Mouse (Mus musculus): Measurements from ENCODE around the gene Lrp4. TPM values are rescaled to one million over a fixed set of nuclear protein-coding genes. Genes with fewer than 3 reads are reported as not detected.

Lrp4 gene
- polyA plus RNA-seq, 1 experiment from 2014 or later = 4.9 TPM

- no peak for ATAC-seq (ENCODE audit: insufficient number of reproducible peaks, low FRiP score)
- Histone ChIP-seq H3K4me2 (peak overlapping the region; percentile 50), H3K9me3 (replicated peaks) (0 out of 2 replicates have a peak, but pooled peaks cover 3% of the 10 kb centered on the region), H3K27me3 (replicated peaks) (no peaks in the 10 kb centered on the region), H3K4me3 (no peak overlapping the region), H3K27ac (ENCODE audit: poor library complexity, severe bottlenecking) (peak overlapping the region; percentile 78; the same call in 1 of the 2 replicates), H3K36me3 (no peaks in the 10 kb centered on the region), H3K9ac (no peak overlapping the region), H3K4me1 (replicated peaks) (peaks cover 43% of the 10 kb centered on the region)
- WGBS = 12% methylated on average over 2 of the region's 2 CpGs
Observed at GRCm38 (mm10) chr2:91462196-91462595, 4.9 kb downstream of the Lrp4 start.

DNA sequence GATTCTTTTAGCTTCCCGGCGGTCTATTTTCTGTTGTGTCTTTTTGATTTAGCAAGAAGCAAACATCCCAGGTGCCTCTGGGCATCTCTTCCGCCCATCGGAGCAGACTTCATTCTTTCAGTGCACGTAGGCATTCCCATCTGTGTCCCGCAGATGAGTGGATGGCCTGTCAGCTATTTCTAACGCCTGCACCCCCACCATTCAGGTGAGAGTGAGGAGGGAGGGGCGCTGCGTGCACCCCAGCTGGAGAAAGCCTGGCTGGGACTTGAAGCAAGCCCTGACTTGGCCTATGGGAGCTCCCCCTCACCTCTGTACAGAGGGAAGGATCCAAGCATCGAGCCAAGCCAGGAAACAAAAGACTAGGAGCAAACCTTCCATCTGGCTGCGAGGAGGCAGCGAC, 5.4 kb downstream of the Lrp4 start:
- Histone ChIP-seq H3K27ac (ENCODE audit: poor library complexity, severe bottlenecking) (no peak overlapping the region), H3K27me3 (replicated peaks) (no peaks in the 10 kb centered on the region), H3K4me3 (0 out of 2 replicates have a peak overlapping the region, but pooled peaks have one; percentile 8), H3K9ac (peak overlapping the region; percentile 49; the same call in 1 of the 2 replicates), H3K36me3 (no peaks in the 10 kb centered on the region), H3K9me3 (replicated peaks) (0 out of 2 replicates have a peak, but pooled peaks cover 3% of the 10 kb centered on the region), H3K4me2 (peak overlapping the region; percentile 50), H3K4me1 (replicated peaks) (peaks cover 48% of the 10 kb centered on the region)
- 20% methylated on average over 12 of the region's 12 CpGs for WGBS
- no peak for ATAC-seq (ENCODE audit: insufficient number of reproducible peaks, low FRiP score)

- no peaks in the 10 kb centered on the region for H3K27me3 ChIP-seq (replicated peaks)
- 76% methylated on average over 3 of the region's 3 CpGs for WGBS
- H3K4me2 ChIP-seq = no peak overlapping the region
- peaks cover 46% of the 10 kb centered on the region for H3K4me1 ChIP-seq (replicated peaks)
- no peak overlapping the region for H3K4me3 ChIP-seq
- H3K27ac ChIP-seq (ENCODE audit: poor library complexity, severe bottlenecking) = no peak overlapping the region
- no peak for ATAC-seq (ENCODE audit: insufficient number of reproducible peaks, low FRiP score)
- no peak overlapping the region for H3K9ac ChIP-seq
- H3K36me3 ChIP-seq = no peaks in the 10 kb centered on the region
- no peaks in the 10 kb centered on the region for H3K9me3 ChIP-seq (replicated peaks)
Observed at GRCm38 (mm10) chr2:91465934-91466333, 8.6 kb downstream of the Lrp4 start.

- no peak overlapping the region for H3K4me2 ChIP-seq
- peaks cover 30% of the 10 kb centered on the region for H3K4me1 ChIP-seq (replicated peaks)
- H3K27me3 ChIP-seq (replicated peaks) = no peaks in the 10 kb centered on the region
- H3K27ac ChIP-seq (ENCODE audit: poor library complexity, severe bottlenecking) = peak overlapping the region; percentile 10; the same call in 1 of the 2 replicates
- no peak for ATAC-seq (ENCODE audit: insufficient number of reproducible peaks, low FRiP score)
- WGBS = 71% methylated on average over 8 of the region's 8 CpGs
- H3K4me3 ChIP-seq = no peak overlapping the region
- H3K36me3 ChIP-seq = peaks cover 6% of the 10 kb centered on the region; the same call in 1 of the 2 replicates
- no peaks in the 10 kb centered on the region for H3K9me3 ChIP-seq (replicated peaks)
- no peak overlapping the region for H3K9ac ChIP-seq
Observed at GRCm38 (mm10) chr2:91467613-91468012, 10.3 kb downstream of the Lrp4 start.

GRCm38 (mm10) chr2:91470055-91470647, 12.8 kb downstream of the Lrp4 start:
- H3K9me3 ChIP-seq (replicated peaks) = no peaks in the 10 kb centered on the region
- peaks cover 32% of the 10 kb centered on the region for H3K36me3 ChIP-seq
- no peak overlapping the region for H3K27ac ChIP-seq (ENCODE audit: poor library complexity, severe bottlenecking)
- 30% methylated on average over 7 of the region's 7 CpGs for WGBS
- ATAC-seq (ENCODE audit: insufficient number of reproducible peaks, low FRiP score) = no peak
- peaks cover 21% of the 10 kb centered on the region for H3K4me1 ChIP-seq (replicated peaks)
- peak overlapping the region; percentile 30; the same call in 1 of the 2 replicates for H3K9ac ChIP-seq
- no peaks in the 10 kb centered on the region for H3K27me3 ChIP-seq (replicated peaks)
- no peak overlapping the region for H3K4me3 ChIP-seq
- H3K4me2 ChIP-seq = no peak overlapping the region

GRCm38 (mm10) chr2:91474358-91474757, 17.0 kb downstream of the Lrp4 start:
- 72% methylated on average over 12 of the region's 12 CpGs for WGBS
- no peak overlapping the region for H3K9ac ChIP-seq
- no peak for ATAC-seq (ENCODE audit: insufficient number of reproducible peaks, low FRiP score)
- no peaks in the 10 kb centered on the region for H3K9me3 ChIP-seq (replicated peaks)
- H3K36me3 ChIP-seq = peaks cover 69% of the 10 kb centered on the region
- no peak overlapping the region for H3K27ac ChIP-seq (ENCODE audit: poor library complexity, severe bottlenecking)
- no peaks in the 10 kb centered on the region for H3K27me3 ChIP-seq (replicated peaks)
- no peak overlapping the region for H3K4me2 ChIP-seq
- peaks cover 17% of the 10 kb centered on the region for H3K4me1 ChIP-seq (replicated peaks)
- H3K4me3 ChIP-seq = no peak overlapping the region

- ATAC-seq (ENCODE audit: insufficient number of reproducible peaks, low FRiP score) = no peak
- Histone ChIP-seq H3K4me3 (no peak overlapping the region), H3K27ac (ENCODE audit: poor library complexity, severe bottlenecking) (no peak overlapping the region), H3K4me1 (replicated peaks) (peaks cover 8% of the 10 kb centered on the region), H3K36me3 (peaks cover 74% of the 10 kb centered on the region), H3K4me2 (no peak overlapping the region), H3K9me3 (replicated peaks) (no peaks in the 10 kb centered on the region), H3K27me3 (replicated peaks) (no peaks in the 10 kb centered on the region), H3K9ac (no peak overlapping the region)
- 67% methylated on average over 7 of the region's 7 CpGs for WGBS
Observed at GRCm38 (mm10) chr2:91475791-91476190, 18.5 kb downstream of the Lrp4 start.

DNA sequence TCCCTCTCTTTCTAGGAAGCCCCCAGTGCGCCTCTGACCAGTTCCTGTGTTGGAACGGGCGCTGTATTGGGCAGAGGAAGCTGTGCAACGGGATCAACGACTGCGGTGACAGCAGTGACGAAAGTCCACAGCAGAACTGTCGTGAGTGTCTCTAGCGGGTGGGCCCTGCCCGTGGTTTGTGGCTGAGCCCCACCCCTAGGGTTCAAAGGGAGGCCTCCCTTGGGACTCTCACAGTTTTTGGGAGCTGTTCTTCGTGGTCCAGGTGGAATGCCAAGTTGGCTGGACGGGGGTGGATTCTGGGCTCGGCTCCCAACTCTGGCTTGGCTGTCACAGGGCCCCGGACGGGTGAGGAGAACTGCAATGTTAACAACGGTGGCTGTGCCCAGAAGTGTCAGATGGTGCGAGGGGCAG, 18.9 kb downstream of the Lrp4 start:
- WGBS = 66% methylated on average over 17 of the region's 17 CpGs
- Histone ChIP-seq H3K27ac (ENCODE audit: poor library complexity, severe bottlenecking) (no peak overlapping the region), H3K4me3 (no peak overlapping the region), H3K27me3 (replicated peaks) (no peaks in the 10 kb centered on the region), H3K4me1 (replicated peaks) (peaks cover 8% of the 10 kb centered on the region), H3K4me2 (no peak overlapping the region), H3K36me3 (peaks cover 74% of the 10 kb centered on the region), H3K9me3 (replicated peaks) (no peaks in the 10 kb centered on the region), H3K9ac (no peak overlapping the region)
- 0 out of 2 replicates have a peak, but pooled peaks have one; percentile 17 for ATAC-seq (ENCODE audit: insufficient number of reproducible peaks, low FRiP score)

DNA sequence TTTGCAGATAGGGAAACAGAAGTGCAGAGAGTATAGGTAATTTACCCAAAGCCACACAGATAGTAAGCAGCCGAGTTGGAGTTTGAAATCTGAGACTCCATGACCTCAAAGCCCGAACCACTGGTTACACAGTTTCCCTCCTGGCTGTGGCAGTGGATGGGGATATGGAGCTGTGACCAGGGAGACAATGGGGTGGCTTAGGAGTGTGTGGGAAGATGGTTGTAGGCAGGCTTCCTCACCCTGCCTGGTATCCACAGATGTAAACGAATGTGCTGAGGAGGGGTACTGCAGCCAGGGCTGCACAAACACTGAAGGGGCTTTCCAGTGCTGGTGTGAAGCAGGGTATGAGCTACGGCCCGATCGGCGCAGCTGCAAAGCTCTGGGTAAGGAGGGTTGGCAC, 19.5 kb downstream of the Lrp4 start:
- H3K9me3 ChIP-seq (replicated peaks) = no peaks in the 10 kb centered on the region
- no peak overlapping the region for H3K9ac ChIP-seq
- H3K4me2 ChIP-seq = no peak overlapping the region
- no peak overlapping the region for H3K4me3 ChIP-seq
- H3K4me1 ChIP-seq (replicated peaks) = peaks cover 8% of the 10 kb centered on the region
- no peak overlapping the region for H3K27ac ChIP-seq (ENCODE audit: poor library complexity, severe bottlenecking)
- WGBS = 76% methylated on average over 7 of the region's 7 CpGs
- ATAC-seq (ENCODE audit: insufficient number of reproducible peaks, low FRiP score) = no peak
- no peaks in the 10 kb centered on the region for H3K27me3 ChIP-seq (replicated peaks)
- peaks cover 79% of the 10 kb centered on the region for H3K36me3 ChIP-seq

GRCm38 (mm10) chr2:91480399-91480801, 23.1 kb downstream of the Lrp4 start:
- H3K36me3 ChIP-seq = peaks cover 72% of the 10 kb centered on the region

DNA sequence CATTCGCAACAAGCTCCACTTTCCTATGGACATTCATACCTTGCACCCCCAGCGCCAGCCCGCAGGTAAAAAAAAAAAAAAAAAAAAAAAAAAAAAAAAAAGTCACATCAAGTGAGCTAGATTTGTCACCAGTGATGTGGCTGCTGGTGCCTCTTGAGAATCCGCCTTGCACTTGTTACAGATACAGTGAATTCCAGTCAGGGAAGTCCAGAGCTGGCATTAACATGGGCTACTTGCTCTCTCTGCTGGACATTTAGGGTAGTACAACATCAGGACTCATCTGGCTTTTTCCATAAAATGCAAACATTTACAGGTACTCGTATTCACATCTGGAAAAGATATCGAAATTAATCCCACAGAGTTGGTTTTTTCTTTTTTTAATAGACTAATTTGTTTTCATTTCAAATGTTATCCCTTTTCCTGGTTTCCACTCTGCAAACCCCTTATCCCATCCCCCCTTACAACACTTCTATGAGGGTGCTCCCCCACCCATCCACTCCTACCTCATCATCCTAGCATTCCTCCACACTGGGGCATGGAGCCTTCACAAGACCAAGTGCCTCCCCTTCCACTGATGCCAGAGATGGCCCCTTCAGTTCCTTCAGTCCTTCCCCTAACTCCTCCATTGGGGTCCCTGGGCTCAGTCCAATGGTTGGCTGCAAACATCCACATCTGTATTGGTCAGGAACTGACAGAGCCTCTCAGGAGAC, 23.6 kb downstream of the Lrp4 start:
- no peak overlapping the region for H3K4me2 ChIP-seq
- H3K9me3 ChIP-seq (replicated peaks) = no peaks in the 10 kb centered on the region
- H3K4me3 ChIP-seq = no peak overlapping the region
- no peak overlapping the region for H3K9ac ChIP-seq
- H3K36me3 ChIP-seq = peaks cover 72% of the 10 kb centered on the region
- H3K4me1 ChIP-seq (replicated peaks) = peaks cover 7% of the 10 kb centered on the region
- 63% methylated on average over 6 of the region's 6 CpGs for WGBS
- H3K27ac ChIP-seq (ENCODE audit: poor library complexity, severe bottlenecking) = no peak overlapping the region
- no peaks in the 10 kb centered on the region for H3K27me3 ChIP-seq (replicated peaks)
- 0 out of 2 replicates have a peak, but pooled peaks have one; percentile 43 for ATAC-seq (ENCODE audit: insufficient number of reproducible peaks, low FRiP score)

More at GRCm38 (mm10) chr2:91480399-91480801, 23.1 kb downstream of the Lrp4 start:
- Histone ChIP-seq H3K4me3 (no peak overlapping the region), H3K9ac (no peak overlapping the region), H3K4me2 (no peak overlapping the region), H3K27ac (ENCODE audit: poor library complexity, severe bottlenecking) (no peak overlapping the region), H3K4me1 (replicated peaks) (peaks cover 8% of the 10 kb centered on the region), H3K9me3 (replicated peaks) (no peaks in the 10 kb centered on the region), H3K27me3 (replicated peaks) (no peaks in the 10 kb centered on the region)
- ATAC-seq (ENCODE audit: insufficient number of reproducible peaks, low FRiP score) = no peak
- 91% methylated on average over 9 of the region's 9 CpGs for WGBS

All from heart, embryonic 12.5 days (tissue).